In genomic region chr9:55110059-55110834, GRCm38 (mm10) we compare ENCODE assay signal across 8 mouse cellular contexts. TPM values are rescaled to one million over a fixed set of nuclear protein-coding genes. Genes with fewer than 3 reads are reported as not detected.
DNase-seq lines count a peak whose midpoint lies in the region; ATAC-seq lines count a peak whose summit lies in the region.

No protein-coding gene starts in this region.

- peak; percentile 83 to 95 for DNase-seq in adrenal gland, adult (ENCODE audit: inconsistent age in 2 of 2, low spot score in 1 of 2)
- peak; percentile 98 for DNase-seq in embryo, embryonic 10.5 days (ENCODE audit: low spot score)
- peak; percentile 82 for DNase-seq in gastrocnemius, postnatal 14 days
- DNase-seq in left cerebral cortex, adult 9 months (ENCODE audit: low spot score in 2 of 2) = peak; percentile 31 to 88
- peak; percentile 80 for DNase-seq in right cerebral cortex, postnatal 25 days
- peak; percentile 77 to 84 for DNase-seq in urinary bladder, postnatal 36 days (ENCODE audit: low spot score in 2 of 2)

- ATAC-seq in inflammation-experienced regulatory T-cells, adult 6 months = peak; percentile 74
- ATAC-seq in megakaryocyte-erythroid progenitor cell, adult 5-6 weeks (replicated peaks; ENCODE audit: low FRiP score, low TSS enrichment, poor library complexity, severe bottlenecking) = peak; percentile 100

- intact Hi-C loops in gastrocnemius, postnatal 14 days (cut with DNase I; ENCODE audit: low total_unique reads) = loop anchor here (5.0 kb wide), 2 partner anchors 63 to 83 kb away; partner anchors contain the start of genes Chrna3 and Chrnb4

RNA-seq across cellular contexts. Expression of gene Ube2q2, which starts 38.4 kb away (rescaled TPM):
- 10 to 100 TPM; 21.5 to 24.1 TPM for total RNA-seq in gastrocnemius, postnatal 14 days (2021)
- 10 to 100 TPM; 11.5 to 16.9 (median 14.1) TPM for polyA plus RNA-seq in inflammation-experienced regulatory T-cells, adult 6 months (2017; shearing (Covaris generic))
- total RNA-seq in megakaryocyte-erythroid progenitor cell, adult 5-6 weeks (2014; fragmentation: Nextera tagmentation) = 29.3 and 49.5 TPM in 2 replicates
- total RNA-seq in megakaryocyte-erythroid progenitor cell, adult 5-6 weeks (2017) = 69.1 and 69.4 TPM in 2 replicates

Comparison
In these comparisons a context has a peak if more than half of its experiments do, and no peak if none do; other contexts are left out.
1. Peak in every context shown above with its lines: DNase-seq and ATAC-seq.